Mouse (Mus musculus) E14TG2a.4 (cell line): ENCODE results near the gene Ppfia2.

Experiments
- CTCF ChIP-seq: conservative IDR thresholded peaks from 2 replicates; pipeline ENCODE4 v1.5.1; 2014; ENCODE audit warnings: low read length
- POU5F1 ChIP-seq: IDR thresholded peaks from 2 replicates; pipeline ENCODE4 v1.6.1; 2014; ENCODE audit warnings: low read length, borderline replicate concordance

- TF ChIP-seq CTCF: no peak
- TF ChIP-seq POU5F1: no peak
Measured at GRCm38 (mm10) chr10:106881330-106881729, 411.2 kb downstream of the Ppfia2 start.
